Mouse (Mus musculus) lung, postnatal 0 days (tissue): ENCODE measurements around the gene Srebf2.

ENCODE experiments used
- CTCF ChIP-seq: IDR thresholded peaks from 2 replicates; pipeline ENCODE4 v1.5.1; 2016; ENCODE audit warnings: antibody characterized with exemption, mild to moderate bottlenecking
- EP300 ChIP-seq: IDR thresholded peaks from 2 replicates; pipeline ENCODE4 v1.6.1; 2016; ENCODE audit warnings: antibody characterized with exemption, mild to moderate bottlenecking, control low read depth

GRCm38 (mm10) chr15:82158243-82159035, 11.5 kb downstream of the Srebf2 start:
- TF ChIP-seq CTCF (no peak), EP300 (no peak)
